Mouse (Mus musculus) forebrain, embryonic 13.5 days (tissue): ENCODE measurements around the gene Ak5. TPM values are rescaled to one million over a fixed set of nuclear protein-coding genes. Genes with fewer than 3 reads are reported as not detected.
A peak's percentile ranks its signal among the peaks of the same experiment; 100 is the strongest.
"Not testable (repeated sequence)": the region's sequence is repeated elsewhere in the genome, so short reads cannot be mapped to it uniquely, and the experiment has no call there.

Experiments used
- ATAC-seq: fragments of 200-750 bp; cut with Nextera tagmentation; 2 replicates; pipeline ENCODE4 v1.8.0; 2017
- H3K27ac ChIP-seq: fragments of 300-500 bp; sonication (generic); 2 replicates; pipeline ENCODE4 v1.5.1; 2015; ENCODE audit warnings: inconsistent platforms, mild to moderate bottlenecking, moderate library complexity
- H3K27me3 ChIP-seq: fragments of 300-500 bp; sonication (generic); 2 replicates; pipeline ENCODE4 v1.6.1; 2015; ENCODE audit warnings: mild to moderate bottlenecking, inconsistent platforms
- H3K36me3 ChIP-seq: fragments of 300-500 bp; sonication (generic); 2 replicates; pipeline ENCODE4 v1.6.1; 2015; ENCODE audit warnings: mild to moderate bottlenecking, inconsistent platforms; ENCODE audit not compliant: poor library complexity, severe bottlenecking
- H3K4me1 ChIP-seq: fragments of 300-500 bp; sonication (generic); 2 replicates; pipeline ENCODE4 v1.6.1; 2015; ENCODE audit warnings: inconsistent platforms
- H3K4me2 ChIP-seq: fragments of 300-500 bp; sonication (generic); 2 replicates; pipeline ENCODE4 v1.6.1; 2015; ENCODE audit warnings: inconsistent platforms, mild to moderate bottlenecking, moderate library complexity
- H3K4me3 ChIP-seq: fragments of 300-500 bp; sonication (generic); 2 replicates; pipeline ENCODE4 v1.5.1; 2015; ENCODE audit warnings: mild to moderate bottlenecking, inconsistent platforms
- H3K9ac ChIP-seq: fragments of 300-500 bp; sonication (generic); 2 replicates; pipeline ENCODE4 v1.6.1; 2015; ENCODE audit warnings: mild to moderate bottlenecking, inconsistent platforms
- H3K9me3 ChIP-seq: fragments of 300-500 bp; sonication (generic); replicated peaks from 2 replicates; pipeline ENCODE4 v1.6.1; 2016; ENCODE audit warnings: inconsistent platforms
- WGBS: fragments of 180-500 bp; shearing (Covaris S2); methylation state at CpG from one replicate; pipeline ENCODE4 v1.1.7; 2015; 5-methylcytosine and 5-hydroxymethylcytosine counted together
- polyA plus RNA-seq: library from polyadenylated mRNA; unstranded; fragments of >200 nt; fragmentation: Nextera tagmentation; extraction: Ambion mirVana; gene quantifications from 2 replicates; pipeline ENCODE4 v1.2.1, GENCODE M21; 2015

The Ak5 gene
- polyA plus RNA-seq, 1 experiment from 2014 or later: 2.2 TPM

GRCm38 (mm10) chr3:152581853-152582252 lies 86.3 kb downstream of the Ak5 start:
- not testable (repeated sequence) for H3K27me3 ChIP-seq, H3K27ac ChIP-seq, H3K9me3 ChIP-seq, H3K4me1 ChIP-seq, H3K4me2 ChIP-seq, H3K9ac ChIP-seq, H3K4me3 ChIP-seq, H3K36me3 ChIP-seq, ATAC-seq
- 95% methylated on average over 3 of the region's 3 CpGs for WGBS

GRCm38 (mm10) chr3:152579984-152580591 lies 88.1 kb downstream of the Ak5 start:
- Histone ChIP-seq H3K4me1 (peaks cover 9% of the 10 kb centered on the region), H3K27ac (no peak overlapping the region), H3K36me3 (no peaks in the 10 kb centered on the region), H3K9ac (no peak overlapping the region), H3K9me3 (no peaks in the 10 kb centered on the region), H3K4me2 (no peak overlapping the region), H3K27me3 (no peaks in the 10 kb centered on the region), H3K4me3 (no peak overlapping the region)
- no peak for ATAC-seq
- WGBS: 86% methylated on average over 10 of the region's 10 CpGs

GRCm38 (mm10) chr3:152578282-152579228 lies 89.6 kb downstream of the Ak5 start:
- Histone ChIP-seq H3K27ac (peak overlapping the region; percentile 73), H3K36me3 (no peaks in the 10 kb centered on the region), H3K9ac (no peak overlapping the region), H3K9me3 (no peaks in the 10 kb centered on the region), H3K4me2 (peak overlapping the region; percentile 29; the same call in 1 of the 2 replicates), H3K4me3 (no peak overlapping the region), H3K4me1 (peaks cover 9% of the 10 kb centered on the region), H3K27me3 (no peaks in the 10 kb centered on the region)
- 51% methylated on average over 26 of the region's 26 CpGs for WGBS
- ATAC-seq: peak; percentile 78

GRCm38 (mm10) chr3:152577763-152578162 lies 90.4 kb downstream of the Ak5 start:
- WGBS: 77% methylated on average over 7 of the region's 7 CpGs
- Histone ChIP-seq H3K9ac (no peak overlapping the region), H3K4me1 (peaks cover 9% of the 10 kb centered on the region), H3K27me3 (no peaks in the 10 kb centered on the region), H3K36me3 (no peaks in the 10 kb centered on the region), H3K4me3 (no peak overlapping the region), H3K9me3 (no peaks in the 10 kb centered on the region), H3K27ac (no peak overlapping the region), H3K4me2 (no peak overlapping the region)
- peak; percentile 36; the same call in 1 of the 2 replicates for ATAC-seq

- WGBS: 50% methylated on average over 1 of the region's 1 CpGs
- no peaks in the 10 kb centered on the region for H3K36me3 ChIP-seq
- H3K27me3 ChIP-seq: no peaks in the 10 kb centered on the region
- H3K4me3 ChIP-seq: no peak overlapping the region
- no peak overlapping the region for H3K4me2 ChIP-seq
- H3K9me3 ChIP-seq: no peaks in the 10 kb centered on the region
- no peak overlapping the region for H3K9ac ChIP-seq
- H3K4me1 ChIP-seq: peaks cover 9% of the 10 kb centered on the region
- no peak overlapping the region for H3K27ac ChIP-seq
- no peak for ATAC-seq
Observed at GRCm38 (mm10) chr3:152577273-152577672, 90.9 kb downstream of the Ak5 start.

- Histone ChIP-seq H3K27ac (no peak overlapping the region), H3K4me1 (no peaks in the 10 kb centered on the region), H3K4me3 (no peak overlapping the region), H3K27me3 (no peaks in the 10 kb centered on the region), H3K9ac (no peak overlapping the region), H3K9me3 (no peaks in the 10 kb centered on the region), H3K36me3 (no peaks in the 10 kb centered on the region), H3K4me2 (no peak overlapping the region)
- ATAC-seq: no peak
- WGBS: 81% methylated on average over 6 of the region's 6 CpGs
Observed at GRCm38 (mm10) chr3:152569242-152569605, 98.9 kb downstream of the Ak5 start.

GRCm38 (mm10) chr3:152568455-152569241 lies 99.5 kb downstream of the Ak5 start:
- Histone ChIP-seq H3K27ac (no peak overlapping the region), H3K4me3 (no peak overlapping the region), H3K4me1 (no peaks in the 10 kb centered on the region), H3K36me3 (no peaks in the 10 kb centered on the region), H3K9me3 (no peaks in the 10 kb centered on the region), H3K27me3 (no peaks in the 10 kb centered on the region), H3K4me2 (no peak overlapping the region), H3K9ac (no peak overlapping the region)
- ATAC-seq: no peak
- 82% methylated on average over 9 of the region's 9 CpGs for WGBS

GRCm38 (mm10) chr3:152564516-152565113 lies 103.5 kb downstream of the Ak5 start:
- Histone ChIP-seq H3K9ac (no peak overlapping the region), H3K9me3 (no peaks in the 10 kb centered on the region), H3K27ac (no peak overlapping the region), H3K36me3 (no peaks in the 10 kb centered on the region), H3K4me3 (no peak overlapping the region), H3K27me3 (no peaks in the 10 kb centered on the region), H3K4me1 (no peaks in the 10 kb centered on the region), H3K4me2 (no peak overlapping the region)
- 82% methylated on average over 6 of the region's 6 CpGs for WGBS
- ATAC-seq: no peak

- no peaks in the 10 kb centered on the region for H3K36me3 ChIP-seq
- no peaks in the 10 kb centered on the region for H3K4me1 ChIP-seq
- ATAC-seq: no peak
- no peaks in the 10 kb centered on the region for H3K9me3 ChIP-seq
- no peak overlapping the region for H3K4me2 ChIP-seq
- no peaks in the 10 kb centered on the region for H3K27me3 ChIP-seq
- H3K9ac ChIP-seq: no peak overlapping the region
- H3K4me3 ChIP-seq: no peak overlapping the region
- H3K27ac ChIP-seq: no peak overlapping the region
Observed at GRCm38 (mm10) chr3:152563833-152564232, 104.3 kb downstream of the Ak5 start.

GRCm38 (mm10) chr3:152561708-152562107 lies 106.5 kb downstream of the Ak5 start:
- no peak overlapping the region for H3K9ac ChIP-seq
- no peak overlapping the region for H3K4me2 ChIP-seq
- H3K27me3 ChIP-seq: no peaks in the 10 kb centered on the region
- no peaks in the 10 kb centered on the region for H3K4me1 ChIP-seq
- WGBS: 82% methylated on average over 2 of the region's 2 CpGs
- no peak for ATAC-seq
- H3K4me3 ChIP-seq: no peak overlapping the region
- H3K9me3 ChIP-seq: no peaks in the 10 kb centered on the region
- no peaks in the 10 kb centered on the region for H3K36me3 ChIP-seq
- no peak overlapping the region for H3K27ac ChIP-seq

- Histone ChIP-seq H3K4me2 (no peak overlapping the region), H3K9me3 (no peaks in the 10 kb centered on the region), H3K27me3 (no peaks in the 10 kb centered on the region), H3K9ac (no peak overlapping the region), H3K27ac (no peak overlapping the region), H3K4me1 (no peaks in the 10 kb centered on the region), H3K4me3 (no peak overlapping the region), H3K36me3 (no peaks in the 10 kb centered on the region)
- no peak for ATAC-seq
- 80% methylated on average over 4 of the region's 4 CpGs for WGBS
Observed at GRCm38 (mm10) chr3:152559295-152559694, 108.9 kb downstream of the Ak5 start.

- WGBS: 59% methylated on average over 10 of the region's 10 CpGs
- Histone ChIP-seq H3K4me3 (no peak overlapping the region), H3K4me2 (no peak overlapping the region), H3K27ac (no peak overlapping the region), H3K4me1 (no peaks in the 10 kb centered on the region), H3K9ac (no peak overlapping the region), H3K9me3 (no peaks in the 10 kb centered on the region), H3K27me3 (no peaks in the 10 kb centered on the region), H3K36me3 (no peaks in the 10 kb centered on the region)
- ATAC-seq: no peak
Observed at GRCm38 (mm10) chr3:152558106-152558505, 110.1 kb downstream of the Ak5 start.
